ENCODE assay signal across 14 mouse cellular contexts in genomic region chr2:72442825-72443224, GRCm38 (mm10).
"Had no signal": no experiment of that assay in that cellular context is flagged by ENCODE, and none has a peak within 500 bp of the region (broad histone marks: within the 10 kb centered on the region; RNA-seq: fewer than 3 reads in every experiment).

No protein-coding gene starts in this region.

- H3K4me2 ChIP-seq: intestine, embryonic 15.5 days; liver, embryonic 12.5 days; neural tube, embryonic 15.5 days; stomach, embryonic 15.5 days had no signal

- ATAC-seq: intestine, embryonic 15.5 days; liver, embryonic 12.5 days had no signal

- H3K9ac ChIP-seq: intestine, embryonic 15.5 days; liver, embryonic 12.5 days; neural tube, embryonic 15.5 days; stomach, embryonic 15.5 days had no signal

- H3K9me3 ChIP-seq: intestine, embryonic 15.5 days; limb, embryonic 10.5 days; liver, embryonic 12.5 days; neural tube, embryonic 15.5 days; stomach, embryonic 15.5 days had no signal

- H3K4me1 ChIP-seq: intestine, embryonic 15.5 days; limb, embryonic 10.5 days; liver, embryonic 12.5 days; neural tube, embryonic 15.5 days; stomach, embryonic 15.5 days had no signal

- H3K4me3 ChIP-seq: intestine, embryonic 15.5 days; layer of hippocampus, adult 2 months; limb, embryonic 10.5 days; liver, embryonic 12.5 days; myocyte; neural tube, embryonic 15.5 days; stomach, embryonic 15.5 days had no signal

- H3K27ac ChIP-seq: intestine, embryonic 15.5 days; layer of hippocampus, adult 2 months; limb, embryonic 10.5 days; liver, embryonic 12.5 days; neural tube, embryonic 15.5 days; stomach, embryonic 15.5 days had no signal

- DNase-seq: kidney, adult 18-20 months; kidney, postnatal 14 days; lung, postnatal 36 days; midbrain, embryonic 14.5 days; right cerebral cortex, postnatal 4 days; thymus, adult 2 months; thymus, postnatal 4 days had no signal

- H3K36me3 ChIP-seq: neural tube, embryonic 15.5 days had no signal

- H3K27me3 ChIP-seq: intestine, embryonic 15.5 days; liver, embryonic 12.5 days; neural tube, embryonic 15.5 days; stomach, embryonic 15.5 days had no signal
